Mouse (Mus musculus): ENCODE data around the gene Abcf3. TPM values are rescaled to one million over a fixed set of nuclear protein-coding genes. Genes with fewer than 3 reads are reported as not detected.

The Abcf3 gene
- polyA plus RNA-seq, 1 experiment, result 70.8 TPM

GRCm38 (mm10) chr16:20539649-20540048 lies 8.7 kb upstream of the Abcf3 start:
- no peak for TF ChIP-seq CTCF (IDR thresholded peaks at IDR 0.05; ENCODE audit: borderline replicate concordance, control insufficient read depth, extremely low read depth, insufficient read depth, low read length, poor library complexity)
- no peak for TF ChIP-seq POLR2A (IDR thresholded peaks at IDR 0.05; ENCODE audit: control insufficient read depth, extremely low read depth, insufficient read depth, low read length, poor library complexity)
- DNase-seq, result no peak
- H3K4me3 ChIP-seq (ENCODE audit: control insufficient read depth, insufficient read depth, low read length), result no peak overlapping the region
- no peaks in the 10 kb centered on the region for H3K27me3 ChIP-seq (ENCODE audit: control insufficient read depth, insufficient read depth, low read length)
- H3K27ac ChIP-seq (ENCODE audit: control insufficient read depth, insufficient read depth, low read length), result no peak overlapping the region
- WGBS, result 61% methylated on average over 3 of the region's 3 CpGs
- peaks cover 18% of the 10 kb centered on the region for H3K4me1 ChIP-seq (replicated peaks; ENCODE audit: control insufficient read depth, insufficient read depth, low read length)
- H3K36me3 ChIP-seq (ENCODE audit: control insufficient read depth, insufficient read depth, low read length), result peaks cover 49% of the 10 kb centered on the region

GRCm38 (mm10) chr16:20540438-20540837 lies 7.9 kb upstream of the Abcf3 start:
- no peak for DNase-seq
- Histone ChIP-seq H3K27ac (ENCODE audit: control insufficient read depth, insufficient read depth, low read length) (no peak overlapping the region), H3K4me1 (replicated peaks; ENCODE audit: control insufficient read depth, insufficient read depth, low read length) (peaks cover 18% of the 10 kb centered on the region), H3K27me3 (ENCODE audit: control insufficient read depth, insufficient read depth, low read length) (no peaks in the 10 kb centered on the region), H3K4me3 (ENCODE audit: control insufficient read depth, insufficient read depth, low read length) (no peak overlapping the region), H3K36me3 (ENCODE audit: control insufficient read depth, insufficient read depth, low read length) (peaks cover 49% of the 10 kb centered on the region)
- WGBS, result 73% methylated on average over 4 of the region's 4 CpGs
- no peak for TF ChIP-seq POLR2A (IDR thresholded peaks at IDR 0.05; ENCODE audit: control insufficient read depth, extremely low read depth, insufficient read depth, low read length, poor library complexity)
- TF ChIP-seq CTCF (IDR thresholded peaks at IDR 0.05; ENCODE audit: borderline replicate concordance, control insufficient read depth, extremely low read depth, insufficient read depth, low read length, poor library complexity), result no peak

- DNase-seq, result no peak
- Histone ChIP-seq H3K36me3 (ENCODE audit: control insufficient read depth, insufficient read depth, low read length) (peaks cover 32% of the 10 kb centered on the region), H3K4me3 (ENCODE audit: control insufficient read depth, insufficient read depth, low read length) (no peak overlapping the region), H3K27ac (ENCODE audit: control insufficient read depth, insufficient read depth, low read length) (no peak overlapping the region), H3K27me3 (ENCODE audit: control insufficient read depth, insufficient read depth, low read length) (no peaks in the 10 kb centered on the region), H3K4me1 (replicated peaks; ENCODE audit: control insufficient read depth, insufficient read depth, low read length) (peaks cover 7% of the 10 kb centered on the region)
- WGBS, result 98% methylated on average over 10 of the region's 10 CpGs
- TF ChIP-seq CTCF (IDR thresholded peaks at IDR 0.05; ENCODE audit: borderline replicate concordance, control insufficient read depth, extremely low read depth, insufficient read depth, low read length, poor library complexity), result no peak
- TF ChIP-seq POLR2A (IDR thresholded peaks at IDR 0.05; ENCODE audit: control insufficient read depth, extremely low read depth, insufficient read depth, low read length, poor library complexity), result no peak
Measured at GRCm38 (mm10) chr16:20545696-20546095, 2.7 kb upstream of the Abcf3 start.

- peaks cover 33% of the 10 kb centered on the region for H3K36me3 ChIP-seq (ENCODE audit: control insufficient read depth, insufficient read depth, low read length)
- H3K4me3 ChIP-seq (ENCODE audit: control insufficient read depth, insufficient read depth, low read length), result no peak overlapping the region
- no peak for DNase-seq
- TF ChIP-seq CTCF (IDR thresholded peaks at IDR 0.05; ENCODE audit: borderline replicate concordance, control insufficient read depth, extremely low read depth, insufficient read depth, low read length, poor library complexity) (no peak), POLR2A (IDR thresholded peaks at IDR 0.05; ENCODE audit: control insufficient read depth, extremely low read depth, insufficient read depth, low read length, poor library complexity) (no peak)
- 66% methylated on average over 5 of the region's 5 CpGs for WGBS
- no peak overlapping the region for H3K27ac ChIP-seq (ENCODE audit: control insufficient read depth, insufficient read depth, low read length)
- no peaks in the 10 kb centered on the region for H3K27me3 ChIP-seq (ENCODE audit: control insufficient read depth, insufficient read depth, low read length)
- H3K4me1 ChIP-seq (replicated peaks; ENCODE audit: control insufficient read depth, insufficient read depth, low read length), result peaks cover 7% of the 10 kb centered on the region
Measured at GRCm38 (mm10) chr16:20547423-20547822, 954 bp upstream of the Abcf3 start.

GRCm38 (mm10) chr16:20549161-20549560 lies 784 bp downstream of the Abcf3 start:
- Histone ChIP-seq H3K27ac (ENCODE audit: control insufficient read depth, insufficient read depth, low read length) (no peak overlapping the region), H3K4me1 (replicated peaks; ENCODE audit: control insufficient read depth, insufficient read depth, low read length) (peaks cover 7% of the 10 kb centered on the region), H3K4me3 (ENCODE audit: control insufficient read depth, insufficient read depth, low read length) (peak overlapping the region; percentile 86), H3K36me3 (ENCODE audit: control insufficient read depth, insufficient read depth, low read length) (peaks cover 36% of the 10 kb centered on the region), H3K27me3 (ENCODE audit: control insufficient read depth, insufficient read depth, low read length) (no peaks in the 10 kb centered on the region)
- WGBS, result 47% methylated on average over 9 of the region's 9 CpGs
- DNase-seq, result no peak
- no peak for TF ChIP-seq CTCF (IDR thresholded peaks at IDR 0.05; ENCODE audit: borderline replicate concordance, control insufficient read depth, extremely low read depth, insufficient read depth, low read length, poor library complexity)
- no peak for TF ChIP-seq POLR2A (IDR thresholded peaks at IDR 0.05; ENCODE audit: control insufficient read depth, extremely low read depth, insufficient read depth, low read length, poor library complexity)

GRCm38 (mm10) chr16:20551691-20552090 lies 3.3 kb downstream of the Abcf3 start:
- Histone ChIP-seq H3K4me3 (ENCODE audit: control insufficient read depth, insufficient read depth, low read length) (no peak overlapping the region), H3K36me3 (ENCODE audit: control insufficient read depth, insufficient read depth, low read length) (peaks cover 42% of the 10 kb centered on the region), H3K27ac (ENCODE audit: control insufficient read depth, insufficient read depth, low read length) (no peak overlapping the region), H3K27me3 (ENCODE audit: control insufficient read depth, insufficient read depth, low read length) (no peaks in the 10 kb centered on the region), H3K4me1 (replicated peaks; ENCODE audit: control insufficient read depth, insufficient read depth, low read length) (peaks cover 7% of the 10 kb centered on the region)
- WGBS, result 98% methylated on average over 5 of the region's 5 CpGs
- DNase-seq, result no peak
- TF ChIP-seq CTCF (IDR thresholded peaks at IDR 0.05; ENCODE audit: borderline replicate concordance, control insufficient read depth, extremely low read depth, insufficient read depth, low read length, poor library complexity) (no peak), POLR2A (IDR thresholded peaks at IDR 0.05; ENCODE audit: control insufficient read depth, extremely low read depth, insufficient read depth, low read length, poor library complexity) (no peak)

- H3K4me3 ChIP-seq (ENCODE audit: control insufficient read depth, insufficient read depth, low read length), result no peak overlapping the region
- WGBS, result 95% methylated on average over 1 of the region's 1 CpGs
- TF ChIP-seq CTCF (IDR thresholded peaks at IDR 0.05; ENCODE audit: borderline replicate concordance, control insufficient read depth, extremely low read depth, insufficient read depth, low read length, poor library complexity) (no peak), POLR2A (IDR thresholded peaks at IDR 0.05; ENCODE audit: control insufficient read depth, extremely low read depth, insufficient read depth, low read length, poor library complexity) (no peak)
- H3K27ac ChIP-seq (ENCODE audit: control insufficient read depth, insufficient read depth, low read length), result no peak overlapping the region
- H3K36me3 ChIP-seq (ENCODE audit: control insufficient read depth, insufficient read depth, low read length), result peaks cover 46% of the 10 kb centered on the region
- H3K27me3 ChIP-seq (ENCODE audit: control insufficient read depth, insufficient read depth, low read length), result no peaks in the 10 kb centered on the region
- DNase-seq, result no peak
- H3K4me1 ChIP-seq (replicated peaks; ENCODE audit: control insufficient read depth, insufficient read depth, low read length), result peaks cover 7% of the 10 kb centered on the region
Measured at GRCm38 (mm10) chr16:20552594-20552993, 4.2 kb downstream of the Abcf3 start.

Measured in thymus, adult 2 months (tissue).